Mouse (Mus musculus): ENCODE data around the gene Snd1.

Gene Snd1

DNA sequence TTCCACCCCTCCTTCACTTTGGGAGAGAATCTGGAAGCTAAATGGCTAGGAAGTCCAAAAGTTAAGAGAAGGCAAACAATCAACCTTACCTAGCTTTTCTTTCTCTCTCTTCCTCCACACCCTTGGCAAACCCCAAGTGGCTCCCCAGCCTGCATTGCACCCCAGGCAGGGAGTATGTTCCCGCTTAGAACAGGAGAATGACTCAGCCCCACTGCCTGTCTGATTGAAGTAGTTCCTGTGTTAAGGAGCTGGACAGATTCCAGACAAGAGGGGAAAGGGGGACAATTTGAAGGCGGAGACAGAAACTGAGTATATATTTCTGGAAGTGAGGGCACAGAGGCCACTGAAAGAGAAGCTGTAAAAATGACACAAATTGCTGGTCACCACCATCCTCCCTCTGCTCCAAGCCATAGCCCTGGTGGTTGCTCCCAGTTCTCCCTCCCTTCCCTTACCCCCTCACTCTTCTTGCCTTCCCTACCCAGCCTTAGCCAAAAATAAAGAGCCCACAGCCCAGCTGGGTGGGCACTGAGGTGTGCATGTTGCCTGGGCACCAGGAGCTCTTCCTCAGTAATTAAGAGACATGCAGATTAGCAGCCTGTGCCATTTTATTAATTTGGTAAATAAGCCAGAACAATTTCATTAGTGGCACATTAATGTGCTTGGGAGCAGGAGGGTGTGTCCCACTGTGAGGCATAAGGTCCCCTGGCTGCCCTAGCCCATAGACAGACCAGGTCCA, 392.7 kb downstream of the Snd1 start:
- peak in 1 of 2 experiments; percentile 19 for DNase-seq (ENCODE audit: low spot score in 2 of 2)

- DNase-seq (ENCODE audit: low spot score in 2 of 2), result no peak
Observed at GRCm38 (mm10) chr6:28871725-28872420, 396.9 kb downstream of the Snd1 start.

- DNase-seq (ENCODE audit: low spot score in 2 of 2), result no peak
Observed at GRCm38 (mm10) chr6:28872421-28872795, 397.5 kb downstream of the Snd1 start.

DNA sequence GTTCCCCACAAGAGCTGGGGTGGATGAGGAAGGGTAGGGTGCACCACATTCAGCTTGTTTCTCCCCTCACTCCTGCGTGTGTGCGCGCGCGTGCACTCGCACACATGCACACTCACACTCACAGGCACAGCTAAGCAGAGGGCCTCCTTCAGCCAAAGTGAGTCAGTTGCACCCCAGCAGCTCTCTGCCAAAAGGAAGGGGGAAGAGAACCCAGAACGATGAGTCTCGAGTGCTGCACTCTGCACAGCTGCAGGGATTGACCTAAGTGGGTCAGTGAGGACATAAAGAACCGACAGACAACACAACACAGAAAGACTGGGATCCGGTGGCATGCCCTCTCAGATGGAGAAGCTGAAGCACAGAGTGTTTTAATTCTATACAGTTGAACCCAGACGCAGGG, 399.1 kb downstream of the Snd1 start:
- no peak for DNase-seq (ENCODE audit: low spot score in 2 of 2)

DNA sequence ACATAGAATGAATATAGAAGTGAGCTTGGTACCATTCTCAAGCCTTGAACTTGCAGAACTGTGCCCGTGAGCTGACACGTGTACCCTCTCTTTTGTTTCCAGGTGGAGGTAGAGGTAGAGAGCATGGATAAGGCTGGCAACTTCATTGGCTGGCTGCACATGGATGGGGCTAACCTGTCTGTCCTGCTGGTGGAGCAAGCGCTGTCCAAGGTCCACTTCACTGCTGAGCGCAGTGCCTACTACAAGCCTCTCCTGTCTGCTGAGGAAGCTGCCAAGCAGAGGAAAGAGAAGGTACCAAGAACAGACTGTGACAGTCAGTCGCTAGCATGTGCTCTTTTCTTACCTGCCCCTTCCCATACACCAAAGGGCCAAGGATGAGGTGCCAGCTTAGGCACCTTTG, 399.8 kb downstream of the Snd1 start:
- no peak for DNase-seq (ENCODE audit: low spot score in 2 of 2)

GRCm38 (mm10) chr6:28875333-28875732, 400.4 kb downstream of the Snd1 start:
- no peak for DNase-seq (ENCODE audit: low spot score in 2 of 2)

GRCm38 (mm10) chr6:28876492-28876891, 401.6 kb downstream of the Snd1 start:
- no peak for DNase-seq (ENCODE audit: low spot score in 2 of 2)

DNA sequence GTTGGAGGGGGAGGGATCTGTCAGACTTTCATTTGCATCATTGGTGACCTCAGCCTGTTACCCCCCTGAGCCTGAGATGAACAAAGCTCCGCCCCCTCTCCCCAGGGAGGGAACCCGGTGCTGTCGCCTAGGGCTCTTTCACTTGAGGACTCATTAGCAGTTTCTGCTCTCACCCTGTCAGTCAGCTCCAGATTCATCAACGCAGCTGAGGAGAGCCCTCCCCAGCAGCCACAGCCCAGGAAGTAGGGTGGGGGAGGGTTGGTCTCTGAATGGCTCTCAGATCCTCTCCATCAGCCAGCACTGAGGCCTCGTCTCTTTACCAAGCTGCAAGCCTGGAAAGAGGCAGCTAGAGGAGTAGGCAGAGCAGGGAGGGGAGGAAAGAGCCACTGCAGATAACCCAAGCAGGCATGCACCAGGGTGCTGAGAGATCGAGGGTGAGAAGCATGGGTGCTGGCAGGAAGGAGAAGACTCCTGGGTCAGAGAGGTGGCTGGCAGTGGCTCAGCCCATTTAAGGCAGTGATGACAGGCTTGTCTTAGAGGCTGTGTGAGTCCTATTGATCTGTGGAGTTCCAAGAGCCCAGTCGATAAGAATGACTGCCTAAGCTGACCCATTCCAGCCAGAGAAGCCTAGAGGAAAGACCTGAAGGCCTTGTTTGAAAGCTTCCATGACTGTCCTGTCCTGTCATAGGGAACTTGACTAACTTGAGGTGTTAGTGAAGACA, 403.2 kb downstream of the Snd1 start:
- DNase-seq (ENCODE audit: low spot score in 2 of 2), result no peak

GRCm38 (mm10) chr6:28879315-28879714, 404.4 kb downstream of the Snd1 start:
- DNase-seq (ENCODE audit: low spot score in 2 of 2), result no peak

DNA sequence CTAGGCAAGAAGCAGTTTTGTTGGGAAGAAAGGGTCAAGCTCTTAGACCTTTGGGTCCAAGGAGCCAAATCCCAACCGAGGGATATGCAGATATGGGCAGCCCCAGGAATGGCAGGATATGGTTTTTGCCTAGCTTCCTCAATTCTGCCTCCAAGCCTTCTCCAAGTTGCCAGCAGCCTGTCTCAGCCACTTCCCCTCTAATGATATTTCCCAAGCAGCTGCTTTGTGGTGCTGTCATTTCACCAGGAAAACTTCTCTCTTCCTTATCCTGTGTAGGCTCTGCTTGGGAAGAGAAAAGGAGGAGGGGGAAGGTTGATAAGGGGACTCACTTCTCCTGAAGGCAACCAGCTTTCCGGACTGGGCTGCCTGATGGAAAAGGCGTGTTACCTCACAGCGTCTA, 406.0 kb downstream of the Snd1 start:
- DNase-seq (ENCODE audit: low spot score in 2 of 2), result no peak

DNA sequence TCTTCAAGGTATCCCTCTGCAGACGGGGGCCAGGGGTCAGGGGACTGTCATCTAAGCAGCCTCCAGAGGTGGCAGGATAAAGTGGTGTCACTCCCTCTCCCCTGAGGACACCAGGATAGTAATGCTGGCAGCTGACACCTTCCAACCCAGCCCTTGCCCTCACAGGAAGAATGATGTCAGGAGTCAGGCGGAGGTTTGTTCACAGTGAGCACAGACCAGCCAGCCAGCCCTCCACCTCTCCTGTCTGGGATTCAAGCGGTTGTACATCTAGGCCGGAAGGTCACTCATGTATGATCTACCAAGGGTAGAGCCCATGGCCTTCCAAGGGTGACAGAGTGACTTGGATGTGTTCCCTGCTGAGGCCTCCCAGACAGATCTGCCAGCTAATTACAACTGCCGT, 408.6 kb downstream of the Snd1 start:
- no peak for DNase-seq (ENCODE audit: low spot score in 2 of 2)

DNA sequence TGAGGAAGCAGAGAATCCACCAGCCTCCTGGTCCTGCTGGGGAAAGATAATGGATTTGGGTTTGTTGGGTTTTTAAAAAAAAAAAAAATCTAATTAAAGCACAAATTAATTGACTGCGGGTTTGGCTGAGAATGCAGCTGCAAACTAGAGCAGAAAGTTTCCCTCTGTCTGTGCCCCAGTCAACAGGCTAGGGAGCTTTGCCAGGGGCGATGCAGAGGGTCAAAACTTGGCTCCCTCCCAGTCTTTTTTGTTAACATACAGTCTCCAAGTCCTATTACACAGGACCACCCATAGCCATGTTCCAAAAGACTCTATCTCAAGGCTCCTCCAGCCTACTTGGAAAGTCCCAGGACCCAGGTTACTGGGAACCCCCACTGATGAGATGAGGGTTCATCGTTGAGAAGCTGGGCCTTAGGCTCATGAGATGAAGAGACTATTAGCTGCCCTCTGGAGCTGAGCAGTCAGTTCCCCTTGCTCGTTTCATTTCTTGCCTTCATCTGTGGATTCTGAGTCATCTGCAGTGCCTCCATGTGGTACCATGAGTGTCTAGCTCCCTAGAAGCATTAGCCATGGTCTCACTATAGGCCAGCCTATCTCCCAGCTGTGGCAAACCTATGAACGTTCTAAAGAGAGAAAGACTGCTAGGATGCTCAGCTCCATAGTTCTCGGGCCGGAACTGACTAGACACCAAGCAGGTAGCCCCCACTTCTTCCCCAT, 411.9 kb downstream of the Snd1 start:
- DNase-seq (ENCODE audit: low spot score in 2 of 2), result no peak

DNA sequence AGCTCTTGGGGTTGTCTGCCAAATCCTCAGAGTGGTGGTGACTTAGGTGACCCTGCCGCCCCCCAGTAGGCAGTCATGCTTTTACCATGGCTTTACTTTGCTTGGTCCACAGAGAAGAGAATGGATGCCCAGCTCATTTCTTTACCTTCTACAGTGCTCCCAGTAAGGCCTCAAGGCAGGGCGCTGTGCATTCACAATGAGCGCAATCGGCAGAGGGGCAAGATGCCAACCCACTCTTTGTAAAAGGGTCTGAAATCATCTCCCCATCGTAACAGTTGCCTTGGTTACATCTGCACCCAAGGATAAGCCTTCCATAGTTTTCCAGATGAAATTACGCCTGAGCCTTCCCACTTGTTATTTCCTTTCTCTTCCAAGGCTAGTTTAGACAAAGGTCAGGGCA, 415.5 kb downstream of the Snd1 start:
- no peak for DNase-seq (ENCODE audit: low spot score in 2 of 2)

DNA sequence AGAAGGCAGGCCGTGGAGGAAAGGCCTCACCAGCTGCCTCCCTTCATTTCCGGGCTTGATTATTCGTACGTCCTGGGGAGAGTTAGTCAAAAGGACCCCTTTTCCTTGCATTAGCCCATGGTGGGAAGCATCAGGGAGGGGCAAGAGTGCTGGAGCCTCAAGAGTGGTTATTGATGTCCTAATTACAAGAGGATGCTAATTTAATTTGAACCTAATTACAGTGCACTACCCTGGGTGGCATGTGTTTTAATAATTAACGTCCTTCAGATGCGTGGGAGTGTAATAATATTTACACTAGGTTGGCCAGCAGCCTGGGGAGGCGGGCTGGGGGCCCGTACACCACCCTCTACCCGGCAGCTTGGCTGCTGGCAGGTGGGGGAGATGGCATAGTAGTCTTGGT, 416.5 kb downstream of the Snd1 start:
- no peak for DNase-seq (ENCODE audit: low spot score in 2 of 2)

DNA sequence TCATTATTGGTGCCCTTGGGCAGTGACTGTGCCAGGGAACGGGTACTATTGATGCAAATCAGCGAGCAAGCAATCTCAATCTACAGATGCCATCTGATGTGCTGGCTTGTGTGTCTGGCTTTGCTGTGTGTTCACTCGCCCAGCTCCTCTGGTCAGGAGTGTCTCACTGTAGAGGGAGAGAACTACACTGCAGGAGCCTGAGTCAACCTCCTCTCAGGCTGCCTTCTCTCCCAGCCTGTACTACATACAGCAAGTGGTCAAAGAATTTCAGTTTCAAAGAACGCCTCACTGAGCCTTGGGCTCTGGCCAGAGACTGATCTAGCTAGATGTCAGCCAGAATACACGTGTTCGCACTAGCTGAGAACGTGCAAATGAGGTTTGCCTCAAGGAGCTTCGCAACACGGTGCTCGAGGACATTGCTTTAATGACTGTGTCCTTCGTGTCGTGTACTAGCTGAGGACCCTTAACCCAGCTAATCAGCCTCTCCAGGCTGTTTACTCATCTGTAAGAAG, 420.1 kb downstream of the Snd1 start:
- no peak for DNase-seq (ENCODE audit: low spot score in 2 of 2)

DNA sequence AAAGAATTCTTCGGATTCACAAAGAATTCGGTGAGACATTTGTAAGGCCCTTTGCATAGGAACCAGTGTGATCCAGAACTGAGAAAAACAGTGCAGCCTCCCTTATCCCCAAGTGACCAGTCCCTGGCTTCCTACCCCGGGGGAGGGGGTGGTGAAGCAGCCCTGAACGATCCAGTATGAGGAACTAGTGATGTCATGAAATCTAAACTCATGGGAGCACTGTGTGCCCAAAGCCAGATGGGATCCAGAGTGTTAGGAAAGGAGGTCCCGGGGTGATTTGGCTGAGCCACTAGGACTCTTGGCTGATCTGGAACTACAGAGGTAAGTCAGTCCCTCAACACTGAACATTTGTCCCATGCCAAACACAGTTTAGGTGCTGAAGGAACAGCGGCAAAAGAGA, 420.8 kb downstream of the Snd1 start:
- no peak for DNase-seq (ENCODE audit: low spot score in 2 of 2)

DNA sequence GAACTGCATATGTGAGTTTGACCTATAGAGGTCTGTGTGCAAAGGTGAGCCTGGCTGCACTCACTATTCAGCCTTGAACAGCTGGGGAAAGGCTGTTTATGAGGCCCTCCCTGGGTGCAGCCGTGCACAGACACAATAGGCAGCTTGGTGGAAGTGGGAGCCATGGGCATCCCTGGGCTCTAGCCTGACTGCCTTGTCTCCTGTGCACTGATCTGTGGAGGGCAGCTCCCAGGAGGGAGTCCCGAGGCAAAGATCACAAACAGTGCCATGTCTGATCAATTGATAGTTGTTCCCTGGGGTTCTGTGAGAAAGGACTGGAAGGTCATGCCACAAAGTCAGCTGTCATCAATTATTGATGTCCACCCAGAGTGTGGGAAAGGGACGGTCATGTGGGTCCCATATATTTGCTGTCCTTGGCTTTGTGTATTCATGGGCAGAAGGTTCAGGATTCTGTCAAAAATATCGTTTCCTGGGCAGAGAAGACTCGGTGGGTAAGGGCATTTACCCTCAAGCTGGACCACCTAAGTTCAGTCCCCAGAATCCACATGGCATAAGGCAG, 421.9 kb downstream of the Snd1 start:
- no peak for DNase-seq (ENCODE audit: low spot score in 2 of 2)

GRCm38 (mm10) chr6:28897326-28898085, 422.6 kb downstream of the Snd1 start:
- no peak for DNase-seq (ENCODE audit: low spot score in 2 of 2)

DNA sequence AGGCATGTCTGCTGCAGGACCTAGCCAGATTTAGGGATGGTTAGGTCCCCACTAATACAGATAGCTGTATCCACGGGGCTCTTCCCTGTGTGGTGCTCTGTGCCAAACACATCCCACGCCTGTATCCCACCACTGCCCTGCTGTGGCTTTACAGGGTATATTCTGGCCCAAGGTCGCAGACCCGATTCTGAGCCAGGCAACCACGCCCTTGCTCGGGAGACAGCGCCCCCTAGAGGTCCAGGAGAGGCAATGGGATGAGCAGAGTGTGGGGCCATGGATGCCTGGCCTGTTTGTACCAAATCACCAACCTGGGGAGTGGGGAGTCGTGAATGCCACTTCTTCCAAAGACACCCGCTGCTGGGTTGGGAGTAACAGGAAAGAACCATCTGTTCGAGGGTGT, 423.9 kb downstream of the Snd1 start:
- peak; percentile 10 to 19 for DNase-seq (ENCODE audit: low spot score in 2 of 2)

DNA sequence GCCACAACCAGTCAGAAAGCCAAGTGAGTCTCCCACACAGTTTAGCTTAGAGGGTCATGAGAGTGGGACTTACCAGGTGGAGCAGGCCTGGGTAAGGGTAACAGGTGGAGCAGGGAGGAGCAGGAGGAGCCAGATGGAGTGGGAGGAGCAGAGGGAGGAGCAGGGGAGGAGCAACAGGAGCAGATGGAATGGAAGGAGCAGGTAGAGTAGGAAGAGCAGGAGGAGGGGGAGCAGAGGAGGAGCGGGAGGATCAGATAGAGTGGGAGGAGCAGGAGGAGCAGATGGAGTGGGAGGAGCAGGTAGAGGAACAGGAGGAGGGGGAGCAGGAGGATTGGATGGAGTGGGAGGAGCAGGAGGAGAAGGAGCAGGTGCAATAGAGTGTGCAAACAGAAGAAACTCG, 427.6 kb downstream of the Snd1 start:
- DNase-seq (ENCODE audit: low spot score in 2 of 2), result no peak

- no peak for DNase-seq (ENCODE audit: low spot score in 2 of 2)
Observed at GRCm38 (mm10) chr6:28904417-28904816, 429.5 kb downstream of the Snd1 start.
